Mouse (Mus musculus): ENCODE measurements at regions not wholly inside any gene's neighbourhood (a gene's known extent, or its start where the extent isn't known, plus 50 kb on each side); places are given as distances from the start of the nearest gene placed in this dataset.

DNA sequence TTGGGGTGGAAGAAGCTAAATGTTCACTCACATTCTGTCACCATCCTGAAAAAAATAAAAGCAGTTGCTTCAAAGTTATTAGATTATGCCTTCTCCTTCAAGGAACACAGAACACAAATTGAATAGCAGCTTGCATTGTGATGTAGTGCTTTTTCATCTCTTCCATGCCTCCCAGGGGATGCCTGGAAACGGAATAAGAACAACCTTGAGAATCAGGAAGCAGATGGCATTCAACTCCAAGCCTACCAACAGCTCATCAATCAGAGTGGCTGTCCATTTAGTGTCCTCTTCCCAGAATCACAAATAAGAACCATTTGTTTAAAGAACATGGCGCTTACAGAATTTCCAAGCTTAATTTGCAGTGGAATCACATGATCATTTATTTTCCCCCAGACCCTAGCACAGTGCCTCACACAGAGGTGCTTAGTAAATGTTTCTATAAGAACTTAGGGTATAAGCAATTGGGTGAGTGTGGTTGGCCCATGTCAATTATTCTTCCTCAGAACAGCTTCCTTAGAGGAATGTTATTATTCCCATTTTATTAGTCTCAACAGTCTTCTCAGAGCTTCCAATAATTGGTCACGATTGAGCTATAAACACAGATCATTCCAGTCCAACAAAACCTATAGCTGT, 70.6 kb upstream of the C1qtnf7 start:
- H3K9ac ChIP-seq (ENCODE audit: low read depth, low read length), result no peak overlapping the region
- 0 out of 2 replicates have a peak, but pooled peaks cover 5% of the 10 kb centered on the region for H3K9me3 ChIP-seq (ENCODE audit: control insufficient read depth)
- H3K4me2 ChIP-seq (replicated peaks; ENCODE audit: low read depth), result no peak overlapping the region
- H3K4me1 ChIP-seq (replicated peaks; ENCODE audit: control insufficient read depth, insufficient read depth, low read length), result no peaks in the 10 kb centered on the region
- no peaks in the 10 kb centered on the region for H3K27me3 ChIP-seq (replicated peaks; ENCODE audit: control insufficient read depth, insufficient read depth, low read length)
- TF ChIP-seq CTCF (IDR thresholded peaks at IDR 0.05; ENCODE audit: low read depth), result no peak
- no peak for ATAC-seq
- H3K36me3 ChIP-seq (ENCODE audit: control insufficient read depth, insufficient read depth), result no peaks in the 10 kb centered on the region
- no peak overlapping the region for H3K27ac ChIP-seq (ENCODE audit: low read depth, low read length)
- no peak overlapping the region for H3K4me3 ChIP-seq (ENCODE audit: low read depth, low read length)
- WGBS, result 62% methylated on average over 3 of the region's 3 CpGs

DNA sequence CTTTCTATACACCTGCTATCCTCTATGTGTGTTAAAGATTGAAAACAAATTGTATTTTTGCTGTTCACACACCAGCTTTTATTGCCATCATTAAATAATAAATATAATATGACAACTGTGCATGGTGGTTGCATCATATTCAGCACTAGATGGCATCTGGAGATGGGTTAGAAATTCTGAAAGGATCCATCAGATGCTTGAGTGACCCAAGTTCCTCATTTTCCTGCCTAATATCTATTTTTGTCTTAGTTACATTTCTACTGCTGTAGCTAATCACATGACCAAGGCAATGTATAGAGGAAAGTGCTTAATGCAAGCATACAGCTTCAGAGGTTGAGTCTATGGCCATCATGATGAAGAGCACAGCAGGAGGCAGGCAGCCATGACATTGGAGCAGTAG, 69.7 kb upstream of the C1qtnf7 start:
- Histone ChIP-seq H3K4me1 (replicated peaks; ENCODE audit: control insufficient read depth, insufficient read depth, low read length) (no peaks in the 10 kb centered on the region), H3K9ac (ENCODE audit: low read depth, low read length) (no peak overlapping the region), H3K27ac (ENCODE audit: low read depth, low read length) (no peak overlapping the region), H3K27me3 (replicated peaks; ENCODE audit: control insufficient read depth, insufficient read depth, low read length) (no peaks in the 10 kb centered on the region), H3K4me3 (ENCODE audit: low read depth, low read length) (no peak overlapping the region), H3K36me3 (ENCODE audit: control insufficient read depth, insufficient read depth) (no peaks in the 10 kb centered on the region), H3K9me3 (ENCODE audit: control insufficient read depth) (0 out of 2 replicates have a peak, but pooled peaks cover 5% of the 10 kb centered on the region), H3K4me2 (replicated peaks; ENCODE audit: low read depth) (no peak overlapping the region)
- ATAC-seq, result no peak
- 0 out of 2 replicates have a peak, but pooled peaks have one; percentile 7 for TF ChIP-seq CTCF (IDR thresholded peaks at IDR 0.05; ENCODE audit: low read depth)

DNA sequence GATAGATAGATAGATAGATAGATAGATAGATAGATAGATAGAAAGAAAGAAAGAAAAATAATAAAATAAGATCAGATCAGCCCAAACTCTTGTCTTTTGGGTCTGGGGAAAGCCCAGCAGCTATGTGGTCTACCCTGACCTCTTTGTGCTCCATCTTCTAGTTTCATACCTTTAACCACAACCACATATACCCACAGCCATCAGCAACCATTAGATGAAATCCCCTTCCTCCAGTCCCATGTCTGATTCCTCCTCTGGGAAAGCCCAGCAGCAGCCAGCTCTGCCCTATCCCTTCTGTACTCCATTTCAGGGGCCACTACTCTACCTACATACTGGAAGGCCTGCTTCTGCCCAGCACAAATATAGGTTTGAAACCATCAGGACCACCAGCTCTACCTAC, 69.0 kb upstream of the C1qtnf7 start:
- no peak overlapping the region for H3K4me2 ChIP-seq (replicated peaks; ENCODE audit: low read depth)
- no peaks in the 10 kb centered on the region for H3K4me1 ChIP-seq (replicated peaks; ENCODE audit: control insufficient read depth, insufficient read depth, low read length)
- no peak for TF ChIP-seq CTCF (IDR thresholded peaks at IDR 0.05; ENCODE audit: low read depth)
- no peak overlapping the region for H3K9ac ChIP-seq (ENCODE audit: low read depth, low read length)
- no peak overlapping the region for H3K27ac ChIP-seq (ENCODE audit: low read depth, low read length)
- H3K9me3 ChIP-seq (ENCODE audit: control insufficient read depth), result 0 out of 2 replicates have a peak, but pooled peaks cover 5% of the 10 kb centered on the region
- no peaks in the 10 kb centered on the region for H3K27me3 ChIP-seq (replicated peaks; ENCODE audit: control insufficient read depth, insufficient read depth, low read length)
- H3K36me3 ChIP-seq (ENCODE audit: control insufficient read depth, insufficient read depth), result no peaks in the 10 kb centered on the region
- H3K4me3 ChIP-seq (ENCODE audit: low read depth, low read length), result no peak overlapping the region
- no peak for ATAC-seq

DNA sequence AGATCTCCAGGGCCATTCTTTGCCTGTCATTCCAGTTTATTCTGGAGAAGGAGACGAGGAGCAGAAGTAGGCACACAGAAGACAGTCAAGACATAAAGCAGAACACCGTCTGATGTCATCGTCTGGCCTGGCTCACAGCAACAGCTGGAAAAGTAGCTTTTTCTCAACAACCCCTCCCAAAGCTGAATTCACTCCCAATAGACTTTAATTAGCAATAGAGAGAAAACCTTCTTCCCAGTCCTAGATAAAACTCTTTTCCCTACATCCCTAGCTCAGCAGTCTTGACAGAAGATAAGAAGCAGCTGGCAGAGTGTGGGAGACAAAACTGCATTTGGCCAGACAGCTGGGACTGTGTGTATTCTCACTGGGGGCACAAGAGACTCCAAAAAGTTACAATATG, 59.3 kb upstream of the C1qtnf7 start:
- ATAC-seq, result no peak
- Histone ChIP-seq H3K9ac (ENCODE audit: low read depth, low read length) (no peak overlapping the region), H3K9me3 (ENCODE audit: control insufficient read depth) (no peaks in the 10 kb centered on the region), H3K27me3 (replicated peaks; ENCODE audit: control insufficient read depth, insufficient read depth, low read length) (no peaks in the 10 kb centered on the region), H3K4me1 (replicated peaks; ENCODE audit: control insufficient read depth, insufficient read depth, low read length) (no peaks in the 10 kb centered on the region), H3K27ac (ENCODE audit: low read depth, low read length) (no peak overlapping the region), H3K36me3 (ENCODE audit: control insufficient read depth, insufficient read depth) (no peaks in the 10 kb centered on the region), H3K4me3 (ENCODE audit: low read depth, low read length) (no peak overlapping the region), H3K4me2 (replicated peaks; ENCODE audit: low read depth) (no peak overlapping the region)
- TF ChIP-seq CTCF (IDR thresholded peaks at IDR 0.05; ENCODE audit: low read depth), result no peak
- WGBS, result 48% methylated on average over 3 of the region's 3 CpGs

DNA sequence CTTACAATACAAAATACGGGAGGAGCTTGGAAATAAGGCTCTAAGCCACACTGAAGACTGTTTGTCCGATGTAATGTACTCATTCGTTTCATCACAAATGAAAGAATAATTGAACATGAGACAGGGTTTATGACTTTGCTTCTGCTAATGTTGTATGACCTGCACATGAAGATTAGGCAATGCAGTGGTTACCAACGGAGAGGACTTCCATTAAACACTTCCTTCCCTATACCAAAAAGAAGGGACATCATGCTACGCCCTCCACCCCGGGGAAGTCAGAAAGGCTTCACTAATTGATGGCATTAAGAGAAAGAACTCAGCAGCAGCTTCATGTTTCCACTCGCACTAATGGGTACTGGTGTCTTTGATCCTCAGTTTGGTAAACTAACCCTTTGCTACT, 57.6 kb upstream of the C1qtnf7 start:
- H3K9me3 ChIP-seq (ENCODE audit: control insufficient read depth), result no peaks in the 10 kb centered on the region
- WGBS, result 82% methylated on average over 7 of the region's 7 CpGs
- H3K9ac ChIP-seq (ENCODE audit: low read depth, low read length), result no peak overlapping the region
- H3K27ac ChIP-seq (ENCODE audit: low read depth, low read length), result no peak overlapping the region
- ATAC-seq, result no peak
- H3K4me2 ChIP-seq (replicated peaks; ENCODE audit: low read depth), result no peak overlapping the region
- H3K4me3 ChIP-seq (ENCODE audit: low read depth, low read length), result no peak overlapping the region
- no peak for TF ChIP-seq CTCF (IDR thresholded peaks at IDR 0.05; ENCODE audit: low read depth)
- no peaks in the 10 kb centered on the region for H3K36me3 ChIP-seq (ENCODE audit: control insufficient read depth, insufficient read depth)
- no peaks in the 10 kb centered on the region for H3K27me3 ChIP-seq (replicated peaks; ENCODE audit: control insufficient read depth, insufficient read depth, low read length)
- H3K4me1 ChIP-seq (replicated peaks; ENCODE audit: control insufficient read depth, insufficient read depth, low read length), result no peaks in the 10 kb centered on the region

DNA sequence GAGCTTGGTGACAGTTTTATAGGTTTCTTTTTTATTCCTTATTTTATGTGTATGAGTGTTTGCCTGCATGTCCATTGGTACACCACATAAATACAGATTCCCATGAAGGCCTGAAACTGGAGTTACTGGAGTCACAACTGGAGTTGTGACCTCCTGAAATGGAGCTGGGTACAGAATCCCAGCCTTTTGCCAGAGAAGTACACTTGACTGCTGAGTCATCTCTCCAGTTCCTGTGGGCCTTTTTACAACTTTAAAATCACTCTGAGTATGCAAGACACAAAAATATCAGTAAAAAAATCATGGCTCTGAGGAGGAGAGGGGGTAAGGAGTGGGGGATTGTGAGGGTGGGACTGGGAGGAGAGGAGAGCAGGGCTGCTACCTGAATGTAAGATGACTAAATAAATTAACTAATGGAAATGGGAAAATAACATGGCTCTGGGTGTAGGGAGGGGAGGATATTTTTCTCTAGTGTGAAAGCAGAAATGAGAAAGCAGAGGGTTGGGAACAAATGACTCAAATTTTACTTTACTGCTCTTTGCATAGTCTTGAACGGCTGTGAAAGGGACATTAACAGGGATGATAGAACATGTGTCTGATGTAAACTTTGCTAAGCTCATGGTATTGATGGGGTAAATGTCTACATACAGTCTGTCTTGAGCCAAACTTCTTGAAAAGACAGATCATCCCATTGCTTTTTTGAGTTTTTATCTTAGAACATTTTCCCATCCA, 53.2 kb upstream of the C1qtnf7 start:
- no peak for ATAC-seq
- no peak overlapping the region for H3K4me3 ChIP-seq (ENCODE audit: low read depth, low read length)
- no peak overlapping the region for H3K4me2 ChIP-seq (replicated peaks; ENCODE audit: low read depth)
- H3K27ac ChIP-seq (ENCODE audit: low read depth, low read length), result no peak overlapping the region
- no peaks in the 10 kb centered on the region for H3K4me1 ChIP-seq (replicated peaks; ENCODE audit: control insufficient read depth, insufficient read depth, low read length)
- no peak for TF ChIP-seq CTCF (IDR thresholded peaks at IDR 0.05; ENCODE audit: low read depth)
- no peaks in the 10 kb centered on the region for H3K9me3 ChIP-seq (ENCODE audit: control insufficient read depth)
- H3K36me3 ChIP-seq (ENCODE audit: control insufficient read depth, insufficient read depth), result no peaks in the 10 kb centered on the region
- H3K9ac ChIP-seq (ENCODE audit: low read depth, low read length), result no peak overlapping the region
- WGBS, result 68% methylated on average over 1 of the region's 1 CpGs
- H3K27me3 ChIP-seq (replicated peaks; ENCODE audit: control insufficient read depth, insufficient read depth, low read length), result no peaks in the 10 kb centered on the region

Measured in intestine, postnatal 0 days (tissue).